Mouse (Mus musculus) megakaryocyte, adult 5-6 weeks (primary cell): ENCODE data around the gene Cox19. TPM values are rescaled to one million over a fixed set of nuclear protein-coding genes. Genes with fewer than 3 reads are reported as not detected.
A peak's percentile ranks its signal among the peaks of the same experiment; 100 is the strongest.
"Not testable (repeated sequence)": the region's sequence is repeated elsewhere in the genome, so short reads cannot be mapped to it uniquely, and the experiment has no call there.

Source experiments
- ATAC-seq: 2 replicates; pipeline ENCODE4 v1.8.0; 2016; ENCODE audit warnings: mild to moderate bottlenecking, inconsistent platforms; ENCODE audit not compliant: poor library complexity, severe bottlenecking
- total RNA-seq, 2 experiments: library from RNA; stranded (forward) in 1 of 2; stranded (reverse) in 1 of 2; fragments of 153-499, 151-499 nt in 1 of 2; fragments of 221-1000, 200-1000 nt in 1 of 2; gene quantifications; 2 replicates each; pipeline versions ENCODE4 v1.2.3 to v1.2.4; 2015 to 2017

Gene Cox19
- total RNA-seq, 2 experiments from 2014 or later = 20.0 to 35.6 TPM

DNA sequence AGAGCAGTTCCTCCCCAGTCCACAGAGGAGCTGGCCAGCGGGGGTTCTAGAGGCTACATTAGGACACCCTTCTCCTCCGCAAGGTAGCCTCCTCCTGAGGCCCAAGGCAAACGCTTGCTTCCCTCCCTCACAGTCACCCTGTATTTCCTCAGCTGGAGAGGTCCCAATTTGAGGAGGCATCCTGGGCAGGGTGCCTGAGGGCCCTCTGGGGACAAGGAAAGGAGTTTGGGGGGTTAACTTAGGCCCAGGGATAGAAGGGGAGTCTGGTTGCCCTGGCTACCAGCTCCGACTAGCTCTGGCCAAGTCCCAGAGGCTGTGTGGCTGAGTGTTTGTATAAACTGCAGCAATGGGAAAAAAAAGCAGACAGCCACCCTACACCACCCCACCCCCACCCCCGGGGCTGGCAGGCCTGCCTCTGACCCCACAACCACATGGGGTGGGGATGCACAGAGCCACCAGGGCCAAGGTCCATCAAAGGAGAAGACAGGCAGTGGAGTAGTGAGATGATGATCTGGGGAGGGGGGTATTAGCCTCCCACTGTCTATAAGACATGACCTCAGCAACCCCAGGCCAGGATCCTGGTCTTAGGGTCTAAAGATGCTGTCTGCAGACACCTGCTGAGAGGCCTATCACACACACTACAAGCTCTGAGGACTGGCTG lies 13.8 kb upstream of the Cox19 start:
- no peak for ATAC-seq

GRCm38 (mm10) chr5:139364260-139364910 lies 13.2 kb upstream of the Cox19 start:
- peak; percentile 70 for ATAC-seq

DNA sequence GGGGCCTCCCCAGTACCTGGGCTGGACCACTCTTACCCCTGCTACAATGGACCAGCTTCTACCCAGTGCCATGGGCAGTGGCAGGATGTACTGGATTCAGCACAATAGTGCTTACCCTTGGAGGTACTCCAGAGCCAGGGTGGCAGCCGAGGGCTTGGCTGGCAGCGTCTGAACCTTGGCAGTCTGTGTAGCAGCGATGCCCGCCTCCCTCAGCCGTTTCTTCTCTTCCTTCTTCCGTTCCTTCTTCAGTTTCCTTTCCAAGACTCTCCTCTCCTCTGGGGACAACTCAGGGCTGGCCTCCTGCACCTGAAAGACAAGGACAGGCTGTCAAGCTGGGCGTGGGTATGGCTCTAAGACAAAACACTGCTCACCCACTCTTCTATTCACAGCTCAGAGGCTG lies 12.6 kb upstream of the Cox19 start:
- ATAC-seq = no peak

GRCm38 (mm10) chr5:139359244-139359643 lies 8.0 kb upstream of the Cox19 start:
- no peak for ATAC-seq

GRCm38 (mm10) chr5:139358653-139359052 lies 7.4 kb upstream of the Cox19 start:
- ATAC-seq = peak; percentile 53

- peak; percentile 84 for ATAC-seq
These were observed 4.1 kb upstream of the Cox19 start for GRCm38 (mm10) chr5:139355235-139355772.

GRCm38 (mm10) chr5:139353946-139354345 lies 2.7 kb upstream of the Cox19 start:
- no peak for ATAC-seq

- ATAC-seq = no peak
These were observed 2.3 kb upstream of the Cox19 start for GRCm38 (mm10) chr5:139353496-139353895.

DNA sequence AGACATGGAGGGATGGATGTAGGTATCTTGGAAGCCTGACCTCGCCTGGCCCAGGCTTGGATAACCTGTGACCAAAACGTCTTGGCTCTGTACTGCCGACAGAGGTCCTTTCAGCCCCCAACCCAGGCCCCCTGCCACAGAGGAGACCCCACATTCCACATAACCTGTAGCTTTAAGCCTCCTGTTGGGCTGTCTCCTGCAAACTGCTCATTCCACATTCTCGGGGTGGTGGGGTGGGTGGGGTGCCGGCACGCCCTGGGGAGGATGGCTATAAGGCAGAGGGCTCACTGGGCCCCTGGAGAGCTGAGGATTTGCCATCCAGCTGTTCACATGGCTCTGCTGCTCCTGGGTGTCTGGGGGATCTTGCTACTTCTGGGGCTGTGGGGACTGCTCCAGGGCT lies 1.1 kb upstream of the Cox19 start, which contains the start of gene Cyp2w1:
Cyp2w1 (plus strand) TSS at position 301 of the 400 bp plus-strand sequence.
- no peak for ATAC-seq

GRCm38 (mm10) chr5:139351628-139352027 lies 410 bp upstream of the Cox19 start:
- ATAC-seq = no peak

- no peak for ATAC-seq
These were observed 1.5 kb downstream of the Cox19 start for GRCm38 (mm10) chr5:139349713-139350112.

DNA sequence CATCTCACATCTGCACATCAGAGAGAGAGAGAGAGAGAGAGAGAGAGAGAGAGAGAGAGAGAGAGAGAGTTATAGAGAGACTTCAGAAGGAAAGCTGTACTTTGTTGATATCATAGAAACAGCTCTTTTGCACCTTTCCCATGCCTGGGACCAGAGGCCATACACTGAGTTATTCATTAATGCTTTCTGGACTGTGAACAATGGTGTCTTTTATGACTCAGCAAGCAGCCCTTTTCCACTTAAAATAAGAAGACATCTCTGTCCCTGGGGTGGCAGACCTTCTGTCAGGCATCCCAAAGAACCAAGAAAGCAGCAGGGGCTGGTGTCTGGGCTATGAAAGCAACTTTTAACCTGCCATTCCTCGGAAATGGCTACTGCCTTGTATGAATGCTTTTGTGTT lies 4.0 kb downstream of the Cox19 start:
- no peak for ATAC-seq

DNA sequence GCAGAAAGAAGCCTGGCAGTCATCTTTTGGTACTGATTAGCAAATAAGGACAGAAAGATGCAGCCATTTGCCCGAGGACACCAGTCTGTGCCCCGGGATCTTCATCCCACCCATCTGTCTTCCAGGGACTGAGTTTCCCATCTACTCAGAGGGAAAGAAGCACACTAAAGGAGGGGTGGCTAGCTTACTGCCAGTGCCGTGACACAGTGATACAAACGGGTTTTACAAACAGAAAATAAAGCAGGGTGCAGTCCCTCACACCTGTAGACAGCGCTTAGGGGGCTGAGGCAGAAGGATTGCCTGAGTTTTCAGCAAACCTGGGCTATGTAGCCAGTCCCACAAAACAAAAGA lies 5.9 kb downstream of the Cox19 start:
- no peak; the same call in 1 of the 2 replicates for ATAC-seq

DNA sequence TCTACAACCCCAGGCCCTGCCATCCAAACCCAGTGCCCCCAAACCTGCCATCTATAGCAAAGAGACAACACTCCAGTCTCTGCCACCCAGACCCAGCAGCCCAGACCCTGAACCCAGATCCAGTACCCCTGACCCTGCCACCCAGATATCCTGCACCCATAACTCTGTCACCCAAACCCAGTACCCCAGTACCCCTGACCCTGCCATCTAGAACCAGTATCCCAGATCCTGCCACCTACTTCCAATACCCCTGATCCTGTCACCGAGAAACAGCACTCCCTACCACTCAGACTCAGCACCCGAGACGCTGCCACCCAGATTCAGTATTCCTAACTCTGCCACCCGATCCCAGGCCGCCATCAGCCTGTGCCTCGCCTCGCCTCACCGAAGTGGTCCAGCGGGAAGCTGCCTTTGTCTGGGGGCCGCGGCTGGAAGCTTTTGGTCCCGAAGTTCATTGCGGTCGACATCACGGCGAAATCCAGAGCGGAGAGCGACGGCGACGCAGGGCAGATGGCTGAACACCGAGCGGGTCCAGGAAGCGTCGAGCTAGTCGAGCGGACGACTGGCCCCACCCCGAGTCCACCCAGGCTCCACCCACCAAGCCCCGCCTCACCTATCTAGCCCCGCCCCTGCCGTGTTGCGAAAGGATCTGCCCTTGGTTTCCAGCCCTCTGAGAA lies 6.4 kb downstream of the Cox19 start:
- ATAC-seq = peak; percentile 98

- peak; percentile 84 for ATAC-seq
These were observed 7.1 kb downstream of the Cox19 start for GRCm38 (mm10) chr5:139344021-139344686.

GRCm38 (mm10) chr5:139338891-139339290 lies 12.3 kb downstream of the Cox19 start:
- no peak for ATAC-seq

DNA sequence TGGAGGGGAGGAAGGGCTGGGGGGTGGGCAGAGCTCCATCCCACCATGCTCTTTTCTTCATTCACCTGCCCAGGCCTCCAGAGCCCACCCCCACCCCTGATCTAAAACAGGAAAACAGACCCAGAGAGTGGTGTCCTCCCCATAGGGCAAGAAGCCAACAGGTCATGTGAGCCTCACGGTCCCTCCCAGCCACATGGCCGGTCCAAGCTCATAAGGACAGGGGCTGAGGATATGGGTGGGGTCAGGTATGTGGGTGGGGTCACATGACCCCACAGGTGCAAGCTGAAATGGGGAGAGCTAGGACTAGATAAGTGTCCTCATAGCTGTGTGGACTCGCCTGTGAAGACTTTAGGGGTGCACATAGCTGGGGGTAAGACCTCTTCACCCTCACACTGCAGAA lies 12.8 kb downstream of the Cox19 start:
- no peak for ATAC-seq

DNA sequence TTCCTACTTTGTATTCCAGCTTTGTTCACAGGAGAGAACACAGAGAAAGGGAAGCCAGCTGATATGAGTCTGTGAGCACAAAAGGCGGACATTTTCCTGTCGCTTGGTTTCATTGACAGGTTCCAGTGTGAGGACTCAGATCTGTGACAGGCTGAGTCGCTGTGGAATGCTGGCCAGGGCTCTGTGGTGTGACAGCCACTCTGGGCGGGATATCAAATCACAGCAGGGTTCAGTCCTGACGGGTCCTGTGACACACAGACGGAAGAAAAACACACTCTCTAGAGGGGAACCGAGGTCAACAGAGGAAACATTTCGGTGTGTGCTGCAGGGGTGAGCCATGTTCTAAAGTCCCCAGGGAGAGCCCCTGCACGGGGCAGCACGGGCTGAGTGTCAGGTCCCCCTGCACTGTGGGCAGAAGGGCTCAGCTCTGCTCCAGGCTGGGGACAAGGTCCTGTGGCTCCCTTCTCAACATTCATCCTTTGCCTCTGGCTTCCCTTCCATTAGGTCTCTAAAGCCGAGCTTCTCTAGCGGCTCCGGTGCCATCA lies 13.3 kb downstream of the Cox19 start:
- no peak for ATAC-seq

- no peak for ATAC-seq
These were observed 15.6 kb downstream of the Cox19 start for GRCm38 (mm10) chr5:139335634-139336033.

GRCm38 (mm10) chr5:139334394-139334793 lies 16.8 kb downstream of the Cox19 start:
- not testable (repeated sequence) for ATAC-seq
